Mouse (Mus musculus): ENCODE results near the gene Atad1.
"Not testable (repeated sequence)": the region's sequence is repeated elsewhere in the genome, so short reads cannot be mapped to it uniquely, and the experiment has no call there.

Atad1 gene

DNA sequence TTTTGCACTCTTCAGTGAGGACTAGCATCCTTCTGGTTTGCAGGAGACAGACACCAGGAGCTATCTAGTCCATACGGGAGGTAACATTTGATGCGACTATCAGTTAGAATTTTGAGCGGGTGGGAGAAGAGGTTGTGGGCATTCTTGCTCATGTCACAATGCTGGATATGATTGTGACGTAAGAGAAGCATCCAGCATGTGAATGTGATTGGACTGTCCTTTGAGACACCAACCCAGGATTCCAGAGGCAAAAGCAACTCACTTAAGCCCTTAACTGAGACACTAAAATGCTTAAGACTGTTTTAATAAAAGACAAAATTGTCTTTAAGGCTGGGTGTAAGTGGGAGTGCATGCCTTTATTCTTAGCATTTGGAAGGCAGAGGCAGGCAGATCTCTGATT is at the start of gene Atad1:
Gene Atad1, minus strand, starts transcription at position 101 of the 400 bp plus-strand sequence.
- no peak for DNase-seq (ENCODE audit: low read depth, low spot score)

DNA sequence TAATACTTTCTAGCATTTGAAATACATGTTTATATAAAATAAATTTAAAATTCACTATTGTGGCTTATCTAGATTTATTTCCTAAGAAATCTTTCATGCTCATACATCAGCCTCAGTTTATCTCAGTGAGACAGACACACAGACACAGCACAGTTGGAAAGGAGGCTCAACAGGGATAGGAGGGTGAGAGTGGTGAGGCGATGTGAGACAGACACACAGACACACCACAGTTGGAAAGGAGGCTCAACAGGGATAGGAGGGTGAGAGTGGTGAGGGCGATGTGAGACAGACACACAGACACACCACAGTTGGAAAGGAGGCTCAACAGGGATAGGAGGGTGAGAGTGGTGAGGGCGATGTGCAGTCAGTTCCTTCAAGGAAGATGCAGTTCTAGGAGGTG is 48.4 kb upstream of the Atad1 start:
- DNase-seq (ENCODE audit: low read depth, low spot score): not testable (repeated sequence)

DNA sequence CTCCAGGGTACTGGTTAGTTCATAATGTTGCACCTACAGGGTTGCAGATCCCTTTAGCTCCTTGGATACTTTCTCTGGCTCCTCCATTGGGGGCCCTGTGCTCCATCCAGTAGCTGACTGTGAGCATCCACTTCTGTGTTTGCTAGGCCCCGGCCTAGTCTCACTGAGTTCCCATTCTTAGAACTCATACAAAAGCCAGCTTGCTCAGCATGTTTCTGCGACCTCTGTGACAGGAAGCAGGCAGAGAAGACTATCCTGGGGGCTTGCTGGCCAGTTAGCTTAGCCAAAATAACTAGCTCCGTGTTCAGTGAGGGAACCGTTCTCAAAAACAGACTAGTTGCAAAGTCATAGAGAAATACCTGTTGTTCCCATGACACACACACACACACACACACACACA is 47.8 kb upstream of the Atad1 start:
- DNase-seq (ENCODE audit: low read depth, low spot score): not testable (repeated sequence)

DNA sequence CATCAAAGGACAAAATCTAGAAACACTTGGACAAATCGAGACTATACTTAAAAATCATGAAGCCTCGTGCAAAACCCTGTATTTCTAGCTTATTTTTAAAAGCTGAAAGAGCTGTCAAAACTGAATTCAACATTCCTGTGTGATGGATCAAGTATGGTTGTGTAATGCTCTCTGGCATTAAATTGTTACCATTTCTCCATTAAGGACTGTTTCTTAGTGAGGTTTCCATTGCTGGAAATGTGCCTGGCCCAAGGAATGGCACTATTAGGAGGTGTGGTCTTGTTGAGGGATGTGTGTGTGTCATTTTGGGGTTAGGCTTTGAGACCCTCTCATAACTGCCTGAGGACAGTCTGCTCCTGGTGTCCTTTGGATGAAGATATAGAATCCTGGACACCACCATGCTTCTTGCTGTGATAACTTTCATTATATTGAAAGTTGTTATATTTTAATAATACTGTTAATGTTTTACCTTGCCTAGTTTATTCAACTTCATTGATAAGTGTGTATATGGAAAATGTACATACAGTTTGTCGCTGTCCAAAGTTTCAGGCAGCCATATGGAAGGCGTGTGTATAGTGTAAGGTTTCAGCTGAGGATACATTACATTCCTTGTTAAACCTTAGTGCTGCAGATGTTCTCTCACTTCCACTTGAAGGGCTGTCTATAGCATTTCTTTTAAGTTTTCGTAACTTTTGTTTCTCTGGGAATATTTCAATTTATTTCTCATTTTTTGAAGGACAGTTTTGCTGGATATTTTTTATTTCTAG is 41.9 kb upstream of the Atad1 start:
- DNase-seq (ENCODE audit: low read depth, low spot score): no peak

DNA sequence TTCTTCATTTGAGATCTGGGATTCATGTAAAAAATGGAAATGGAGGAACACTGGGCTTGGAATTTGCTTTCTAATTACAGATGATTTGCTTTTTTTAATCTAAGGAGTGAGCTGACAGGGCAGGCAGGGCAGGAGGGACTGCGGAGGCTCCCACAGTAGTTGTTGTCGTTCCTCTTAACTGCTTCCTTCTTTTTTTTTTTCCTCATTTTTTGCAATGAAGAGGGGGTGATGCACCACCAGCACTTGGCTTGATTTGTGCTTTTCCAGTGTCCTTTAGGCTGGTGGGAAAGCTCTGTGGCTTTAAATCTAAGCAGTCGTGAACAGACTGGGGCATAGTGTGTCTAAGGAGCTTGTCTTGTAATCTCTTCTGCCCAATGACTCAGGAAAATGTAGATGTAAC is 39.5 kb upstream of the Atad1 start:
- DNase-seq (ENCODE audit: low read depth, low spot score): no peak

DNA sequence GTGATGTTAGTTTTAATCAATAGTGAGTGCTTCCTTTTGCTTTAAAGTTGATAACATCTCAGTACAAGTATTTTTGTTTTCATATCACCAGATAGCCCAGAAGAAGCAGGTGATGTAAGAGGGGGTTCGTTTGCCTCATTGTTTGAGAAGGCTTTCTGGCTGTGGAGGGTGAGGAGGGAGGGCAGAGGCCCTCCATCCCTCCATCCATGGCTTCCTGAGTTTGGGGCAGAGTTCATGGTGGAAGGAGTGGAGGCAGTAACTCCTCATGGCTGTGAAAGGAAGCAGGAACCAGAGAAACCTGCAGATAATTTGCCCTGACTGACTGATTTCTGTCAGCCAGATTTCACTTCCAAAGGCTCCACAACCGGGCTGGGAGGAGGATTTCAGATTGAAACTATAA is 38.8 kb upstream of the Atad1 start:
- DNase-seq (ENCODE audit: low read depth, low spot score): no peak

DNA sequence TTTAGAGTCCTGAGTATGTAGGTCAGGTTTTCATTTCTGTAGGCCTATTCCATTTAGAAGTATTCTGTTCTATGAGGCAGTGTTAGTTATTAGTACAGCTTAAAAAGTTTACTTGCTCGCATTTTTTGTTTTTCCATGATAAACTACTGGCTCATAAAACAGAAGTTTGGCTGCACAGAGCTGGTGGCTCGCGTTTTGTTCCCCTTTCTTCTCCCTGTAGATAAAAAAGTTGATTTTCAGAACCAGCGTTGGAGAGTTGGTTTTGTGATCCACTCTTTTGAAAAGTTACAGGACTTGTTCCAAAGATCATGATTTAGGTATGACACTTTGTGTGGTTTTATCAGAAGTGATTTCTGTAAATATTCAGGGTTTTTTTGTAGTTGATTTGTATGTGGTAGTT is 22.9 kb upstream of the Atad1 start:
- DNase-seq (ENCODE audit: low read depth, low spot score): no peak

DNA sequence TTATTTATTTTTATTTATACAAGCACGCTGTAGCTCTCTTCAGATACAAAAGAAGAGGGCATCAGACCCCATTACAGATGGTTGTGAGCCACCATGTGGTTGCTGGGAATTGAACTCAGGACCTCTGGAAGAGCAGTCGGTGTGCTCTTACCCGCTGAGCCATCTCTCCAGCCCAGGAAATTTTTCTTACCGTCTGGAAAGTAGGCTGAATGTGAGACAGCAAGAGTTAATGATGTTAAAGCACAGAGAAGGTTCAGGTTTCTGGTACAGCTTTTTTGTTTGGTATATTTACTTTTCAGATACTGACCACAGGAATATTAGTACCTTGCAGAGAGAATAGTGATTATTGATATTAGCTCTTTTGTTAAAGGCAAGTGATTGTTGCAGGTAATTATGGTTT is 21.6 kb upstream of the Atad1 start:
- no peak for DNase-seq (ENCODE audit: low read depth, low spot score)

DNA sequence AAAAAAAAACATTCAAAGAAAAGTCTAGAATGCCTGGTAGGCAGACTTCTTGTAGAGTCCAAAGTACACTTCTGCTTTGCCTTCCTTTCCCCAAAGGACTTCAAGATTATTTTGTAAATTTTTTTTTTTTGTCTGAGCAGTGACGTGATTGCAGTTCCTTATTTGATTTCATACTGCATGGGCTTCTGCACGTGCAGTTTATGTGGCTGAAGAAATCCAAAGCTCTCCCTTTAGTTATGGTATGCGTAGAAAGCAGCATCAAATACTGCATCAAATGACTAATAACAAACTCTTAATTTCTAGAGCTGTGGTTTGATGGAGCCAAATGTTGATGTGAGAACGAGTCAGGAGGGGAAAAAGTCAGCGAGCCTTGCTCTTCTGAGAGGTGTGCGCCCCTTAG is 20.9 kb upstream of the Atad1 start:
- DNase-seq (ENCODE audit: low read depth, low spot score): no peak

DNA sequence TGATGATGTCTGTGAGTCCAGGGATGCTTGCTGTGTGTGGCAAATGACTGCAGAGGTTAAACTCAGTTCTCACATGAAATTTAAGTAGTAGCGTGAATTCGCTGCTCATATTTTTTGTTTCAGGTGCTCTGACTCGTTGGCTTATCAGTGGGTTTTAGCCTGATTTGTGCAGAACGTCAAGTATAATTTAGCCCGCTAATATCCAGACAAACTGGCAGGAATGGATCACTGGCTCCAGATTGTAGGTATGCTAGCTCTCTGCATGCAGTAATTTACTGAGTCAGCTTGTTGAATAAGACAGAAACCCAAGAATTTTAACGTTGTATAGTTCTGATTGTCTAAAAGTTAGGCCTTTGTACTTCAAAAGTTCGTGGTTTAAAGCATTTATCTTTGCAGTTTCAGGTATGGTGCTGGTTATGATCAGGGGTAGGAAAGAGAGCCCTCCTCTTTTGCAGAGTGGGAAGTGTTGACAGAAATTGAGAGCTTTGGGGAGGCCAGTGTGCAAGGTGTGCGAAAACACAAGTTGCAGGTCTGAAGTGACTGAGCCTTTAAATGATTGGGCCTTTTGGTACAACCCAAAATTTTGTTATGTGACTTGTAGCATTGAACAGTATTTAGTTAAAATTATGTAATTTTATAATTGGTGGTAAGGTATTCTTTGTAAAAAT is 19.9 kb upstream of the Atad1 start:
- no peak for DNase-seq (ENCODE audit: low read depth, low spot score)

DNA sequence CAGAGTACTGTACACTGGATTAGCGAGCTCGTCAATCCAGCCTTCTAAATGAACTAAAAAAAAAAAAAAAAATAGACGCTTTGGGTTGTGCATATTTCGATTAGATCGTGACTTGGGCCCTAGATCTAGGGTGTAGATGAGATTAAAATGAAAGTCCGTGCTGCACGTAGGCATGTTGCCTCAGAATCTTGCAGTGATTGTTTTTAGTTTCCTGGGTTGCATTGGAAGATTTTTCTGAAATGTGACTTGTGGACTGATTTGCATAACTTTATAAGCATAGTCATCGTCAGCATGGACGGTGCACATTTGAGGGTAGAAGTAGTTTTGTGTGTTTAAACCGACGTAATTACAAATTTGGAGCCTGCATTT is 19.2 kb upstream of the Atad1 start:
- DNase-seq (ENCODE audit: low read depth, low spot score): no peak

DNA sequence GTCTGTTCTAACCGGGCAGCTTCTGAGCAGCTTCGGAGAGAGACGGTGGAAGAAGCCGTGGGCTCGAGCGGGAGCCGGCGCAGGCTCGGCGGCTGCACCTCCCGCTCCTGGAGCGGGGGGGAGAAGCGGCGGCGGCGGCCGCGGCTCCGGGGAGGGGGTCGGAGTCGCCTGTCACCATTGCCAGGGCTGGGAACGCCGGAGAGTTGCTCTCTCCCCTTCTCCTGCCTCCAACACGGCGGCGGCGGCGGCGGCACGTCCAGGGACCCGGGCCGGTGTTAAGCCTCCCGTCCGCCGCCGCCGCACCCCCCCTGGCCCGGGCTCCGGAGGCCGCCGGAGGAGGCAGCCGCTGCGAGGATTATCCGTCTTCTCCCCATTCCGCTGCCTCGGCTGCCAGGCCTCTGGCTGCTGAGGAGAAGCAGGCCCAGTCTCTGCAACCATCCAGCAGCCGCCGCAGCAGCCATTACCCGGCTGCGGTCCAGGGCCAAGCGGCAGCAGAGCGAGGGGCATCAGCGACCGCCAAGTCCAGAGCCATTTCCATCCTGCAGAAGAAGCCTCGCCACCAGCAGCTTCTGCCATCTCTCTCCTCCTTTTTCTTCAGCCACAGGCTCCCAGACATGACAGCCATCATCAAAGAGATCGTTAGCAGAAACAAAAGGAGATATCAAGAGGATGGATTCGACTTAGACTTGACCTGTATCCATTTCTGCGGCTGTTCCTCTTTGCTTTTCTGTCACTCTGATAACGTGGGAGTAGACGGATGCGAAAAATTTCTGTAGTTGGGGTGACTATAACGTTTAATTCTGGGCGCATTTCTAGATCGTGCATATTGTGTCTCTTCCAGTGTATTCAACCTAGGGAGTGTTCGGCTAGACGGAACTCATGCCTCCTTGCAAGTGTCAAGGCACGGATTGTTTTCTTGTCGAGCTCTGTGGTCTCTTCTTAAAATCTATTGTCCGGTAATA is 18.5 kb upstream of the Atad1 start:
- no peak for DNase-seq (ENCODE audit: low read depth, low spot score)

DNA sequence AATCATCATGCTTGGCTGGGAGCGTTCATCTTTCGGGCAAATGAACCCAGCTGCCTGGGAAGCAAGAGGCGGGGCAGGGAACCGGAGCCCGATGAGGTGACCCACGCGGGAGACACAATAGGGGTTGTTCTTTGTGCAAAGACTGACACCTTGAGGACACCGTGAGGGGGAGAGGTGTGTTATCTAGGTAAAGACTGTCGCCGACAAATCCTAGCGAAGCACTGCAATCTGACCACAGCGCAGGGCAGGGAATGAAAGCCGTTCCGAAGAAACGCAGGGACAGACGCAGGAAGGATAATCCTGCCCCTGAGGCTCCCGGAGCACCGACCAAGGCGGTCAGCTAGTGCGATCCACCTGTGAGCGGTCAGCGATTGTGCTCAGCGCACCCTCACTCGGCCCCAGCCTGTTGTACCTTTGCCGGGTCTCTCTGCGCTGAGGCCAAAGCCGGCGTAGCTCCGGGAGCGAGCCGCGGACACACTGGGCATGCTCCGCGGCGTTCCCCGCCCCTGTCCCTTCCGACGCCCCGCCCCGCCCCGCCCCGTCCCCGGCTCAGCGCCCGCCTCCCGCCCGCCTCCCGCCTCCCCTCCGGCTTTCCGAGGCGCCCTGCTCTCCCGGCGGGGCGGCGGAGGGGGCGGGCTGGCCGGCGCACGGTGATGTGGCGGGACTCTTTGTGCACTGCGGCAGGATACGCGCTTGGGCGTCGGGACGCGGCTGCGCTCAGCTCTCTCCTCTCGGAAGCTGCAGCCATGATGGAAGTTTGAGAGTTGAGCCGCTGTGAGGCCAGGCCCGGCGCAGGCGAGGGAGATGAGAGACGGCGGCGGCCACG is 17.5 kb upstream of the Atad1 start, which contains the start of gene Pten:
Gene Pten, plus strand, starts transcription at position 598 of the 826 bp plus-strand sequence.
- peak; percentile 93 for DNase-seq (ENCODE audit: low read depth, low spot score)

DNA sequence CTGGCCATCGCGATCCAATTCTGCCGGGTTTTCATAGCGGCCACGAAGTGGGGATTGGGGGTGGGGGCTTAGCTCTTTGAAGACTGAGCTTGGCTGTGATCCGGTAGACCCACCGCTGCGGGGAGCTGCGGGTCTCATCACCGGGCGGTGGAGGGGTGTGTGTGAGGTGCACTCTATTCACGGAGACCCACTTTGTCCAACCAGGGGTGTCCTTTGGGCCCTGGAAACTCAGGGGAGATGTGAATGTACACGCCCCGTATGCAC is 17.0 kb upstream of the Atad1 start:
- no peak for DNase-seq (ENCODE audit: low read depth, low spot score)

DNA sequence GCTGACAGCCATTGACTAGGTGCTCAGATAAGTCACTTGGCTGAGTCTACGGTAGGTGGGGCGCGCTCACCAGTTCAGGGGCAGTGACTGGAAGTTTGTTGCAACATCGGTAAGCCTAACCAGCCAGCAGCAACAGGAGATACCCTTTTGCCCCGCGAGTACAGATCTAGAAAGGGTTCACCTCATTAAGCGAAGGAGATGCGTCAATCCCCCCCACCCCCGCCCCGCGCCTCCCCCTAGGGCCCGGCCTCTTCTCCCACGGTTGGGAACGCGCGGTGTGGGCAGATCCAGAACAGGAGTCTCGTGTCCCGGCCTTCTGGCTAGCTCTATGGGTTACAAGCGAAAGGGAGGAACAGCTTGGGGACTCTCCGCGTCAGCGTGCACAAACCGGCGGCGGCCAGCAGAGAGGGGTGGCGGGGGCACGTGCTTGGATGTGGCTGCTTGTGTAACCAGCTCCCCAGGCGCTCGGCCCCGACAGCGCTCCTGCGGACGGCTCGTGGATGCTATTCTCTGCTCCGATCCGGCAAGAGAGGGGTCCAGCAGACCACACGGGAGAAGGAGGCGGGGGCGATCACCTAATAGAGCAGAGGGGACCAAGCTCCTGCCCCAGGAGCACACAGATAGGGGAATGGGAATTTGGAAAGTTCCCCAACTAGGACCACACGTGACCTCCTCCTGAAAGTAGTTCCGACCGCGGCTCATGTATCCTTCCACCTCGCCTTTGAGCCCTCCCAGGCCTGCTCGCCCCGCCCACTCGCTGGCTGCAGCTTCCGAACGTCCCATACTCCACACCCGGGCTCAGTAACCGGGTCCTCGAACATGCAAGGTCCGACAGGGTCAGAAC is 16.4 kb upstream of the Atad1 start:
- DNase-seq (ENCODE audit: low read depth, low spot score): peak; percentile 97

DNA sequence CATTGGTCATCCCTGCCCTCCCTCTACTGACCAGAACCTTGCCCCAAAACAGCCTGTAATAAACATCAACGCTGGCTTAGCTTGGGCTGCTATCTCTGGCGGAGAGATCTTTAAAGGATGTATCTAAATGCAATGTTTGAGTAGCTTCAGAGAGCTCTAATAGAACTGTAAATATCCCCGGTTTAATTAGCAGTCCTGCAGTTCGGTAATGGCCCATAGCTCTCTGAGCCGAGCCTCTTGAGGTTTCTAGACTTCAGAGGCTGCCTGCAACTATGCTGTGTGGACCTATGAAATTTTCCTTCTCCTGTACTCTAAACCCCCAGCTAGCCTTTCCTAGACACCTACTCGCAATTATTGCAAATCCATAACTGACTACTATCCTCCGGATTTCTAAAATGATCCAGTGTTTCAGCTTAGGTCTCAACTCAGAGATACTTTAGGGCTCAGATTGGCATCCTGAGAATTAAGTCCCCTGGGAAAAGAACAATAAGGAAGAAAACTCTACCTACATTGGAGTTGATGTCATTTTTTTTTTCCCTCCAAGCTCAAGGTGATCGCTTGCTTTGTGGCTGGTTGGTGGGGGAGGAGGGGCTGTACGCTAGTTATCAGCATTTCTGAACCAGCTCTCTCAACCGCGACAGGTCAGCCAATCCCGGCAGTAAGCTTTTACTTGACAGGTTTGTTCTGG is 15.7 kb upstream of the Atad1 start:
- no peak for DNase-seq (ENCODE audit: low read depth, low spot score)

DNA sequence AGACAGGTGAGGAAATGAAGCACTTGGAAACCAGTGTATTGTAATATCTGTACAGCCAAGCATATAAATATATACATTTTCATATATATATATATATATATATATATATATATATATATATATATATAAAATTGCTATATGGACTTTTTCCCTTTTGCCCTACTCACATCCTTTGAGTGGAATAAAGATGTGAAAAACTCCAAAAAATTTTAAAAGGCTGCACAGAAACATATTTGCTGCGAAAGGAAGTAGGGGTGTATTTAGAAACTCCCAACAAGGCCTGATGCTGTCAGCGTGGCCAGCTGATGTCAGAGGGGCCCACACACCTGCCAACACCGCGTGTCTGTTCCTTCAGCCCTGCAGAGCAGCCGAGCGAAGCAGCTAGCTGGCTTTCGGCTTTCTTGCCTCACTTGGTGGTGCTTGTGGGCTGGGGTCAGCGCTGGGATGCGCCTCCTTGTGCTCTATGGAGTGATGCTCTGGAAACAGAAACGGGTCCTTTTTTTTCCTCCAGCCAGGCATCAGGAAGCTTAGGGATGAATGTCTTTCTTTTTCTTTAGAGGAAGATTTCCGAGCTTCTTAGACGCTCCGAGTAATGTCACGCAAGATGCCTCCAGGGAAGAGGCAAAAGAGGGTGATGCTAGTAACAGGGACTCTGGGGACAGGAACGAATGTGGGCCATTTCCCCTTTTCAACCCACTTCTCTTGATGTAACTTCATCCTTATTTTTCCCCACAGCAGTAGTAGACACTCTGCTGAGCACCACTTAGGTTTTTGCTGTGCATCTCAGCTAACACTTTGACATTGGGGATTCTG is 14.8 kb upstream of the Atad1 start:
- DNase-seq (ENCODE audit: low read depth, low spot score): no peak

DNA sequence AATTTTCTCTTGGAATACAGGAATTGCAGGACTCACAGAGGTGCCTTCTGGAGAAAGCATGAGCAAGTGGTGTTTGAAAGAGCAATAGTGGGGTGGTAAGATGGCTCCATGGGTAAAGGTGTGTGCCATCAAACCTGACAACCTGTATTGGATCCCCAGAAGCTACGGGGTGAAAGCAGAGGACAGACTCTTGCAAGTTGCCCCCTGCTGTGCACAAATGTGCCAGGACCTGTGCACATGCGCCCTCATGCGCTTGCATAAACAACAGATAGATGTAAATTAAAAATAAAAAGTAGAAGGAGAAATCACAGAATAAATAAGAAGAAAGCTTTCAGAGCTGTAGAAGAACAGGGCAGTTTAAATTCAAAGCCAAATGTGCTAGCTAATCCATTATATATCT is 13.8 kb upstream of the Atad1 start:
- no peak for DNase-seq (ENCODE audit: low read depth, low spot score)

DNA sequence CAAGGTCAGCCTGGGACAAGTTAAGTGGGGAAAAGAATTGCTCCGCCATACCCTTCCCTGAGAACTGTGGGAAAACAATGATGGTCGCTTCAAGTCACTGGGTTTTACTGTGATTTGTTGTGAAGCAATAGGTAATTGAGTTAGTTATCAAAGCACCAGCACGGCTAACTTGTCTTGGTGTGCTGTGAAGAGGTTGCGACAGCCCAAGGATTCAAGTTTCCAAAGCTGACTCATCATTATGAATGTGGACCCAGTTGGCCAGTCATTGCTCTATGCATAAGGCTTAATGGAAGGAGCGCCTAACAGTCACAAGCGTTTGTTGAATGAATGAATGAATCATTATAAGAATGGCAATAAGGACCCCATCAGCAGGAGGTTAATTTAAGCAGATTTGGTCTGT is 12.8 kb upstream of the Atad1 start:
- DNase-seq (ENCODE audit: low read depth, low spot score): no peak
